Mouse (Mus musculus) cerebellum, postnatal 25 days (tissue): Measurements from ENCODE around the gene Ctc1.

Source experiments
- DNase-seq, 2 experiments: peaks; one replicate each; pipeline ENCODE4 v3.0.0; 2021; ENCODE audit warnings: mixed read lengths in 2 of 2

Gene Ctc1

GRCm38 (mm10) chr11:69071262-69071661 lies 55.6 kb downstream of the Ctc1 start:
- no peak for DNase-seq

- no peak for DNase-seq
Measured at GRCm38 (mm10) chr11:69072234-69072633, 56.5 kb downstream of the Ctc1 start.

- DNase-seq, result peak in 1 of 2 experiments; percentile 46
Measured at GRCm38 (mm10) chr11:69072666-69073064, 57.0 kb downstream of the Ctc1 start.

GRCm38 (mm10) chr11:69073065-69073888 lies 57.6 kb downstream of the Ctc1 start:
- DNase-seq, result peak; percentile 79 to 87

- no peak for DNase-seq
Measured at GRCm38 (mm10) chr11:69073951-69074775, 58.5 kb downstream of the Ctc1 start.

DNA sequence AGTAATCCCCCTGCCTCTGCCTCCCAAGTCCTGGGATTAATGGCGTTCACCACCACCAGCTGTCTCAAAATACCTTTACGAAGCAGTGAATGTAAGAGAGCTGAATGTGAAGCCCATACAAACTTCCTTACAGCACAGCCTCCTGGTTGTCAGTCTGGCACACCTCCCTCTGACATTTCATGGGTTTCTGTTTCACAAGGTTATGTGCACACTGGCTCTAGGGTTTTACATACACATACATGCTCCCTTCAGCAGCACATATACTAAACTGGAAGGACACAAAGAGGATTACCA lies 59.0 kb downstream of the Ctc1 start:
- no peak for DNase-seq

DNA sequence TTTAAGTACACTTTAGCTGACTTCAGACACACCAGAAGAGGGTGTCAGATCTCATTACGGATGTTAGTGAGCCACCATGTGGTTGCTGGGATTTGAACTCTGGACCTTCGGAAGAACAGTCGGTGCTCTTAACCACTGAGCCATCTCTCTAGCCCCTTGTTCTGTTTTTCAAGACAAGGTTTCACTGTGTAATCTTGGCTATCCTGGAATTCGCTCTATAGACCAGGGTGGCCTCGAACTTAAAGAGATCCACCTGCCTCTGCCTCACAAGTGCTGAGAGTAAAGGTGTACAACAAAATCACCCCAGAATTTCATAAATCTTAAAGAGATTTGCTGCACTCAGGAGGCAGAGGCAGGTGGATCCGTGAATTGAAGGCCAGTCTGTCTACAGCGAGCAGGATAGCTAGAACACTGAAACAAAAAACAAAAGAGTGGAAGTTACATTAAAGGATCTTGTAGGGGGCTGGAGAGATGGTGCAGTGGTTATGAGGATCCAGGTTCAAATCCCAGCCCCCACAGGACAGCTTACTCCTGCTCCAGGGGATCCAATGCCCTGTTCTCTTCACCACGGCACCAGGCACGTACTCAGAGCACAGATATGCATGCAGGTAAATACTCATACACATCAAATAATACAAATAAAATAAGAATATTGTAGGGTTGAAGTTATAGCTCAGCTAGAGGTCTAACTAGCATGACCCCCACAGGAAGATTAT lies 60.2 kb downstream of the Ctc1 start:
- no peak for DNase-seq

DNA sequence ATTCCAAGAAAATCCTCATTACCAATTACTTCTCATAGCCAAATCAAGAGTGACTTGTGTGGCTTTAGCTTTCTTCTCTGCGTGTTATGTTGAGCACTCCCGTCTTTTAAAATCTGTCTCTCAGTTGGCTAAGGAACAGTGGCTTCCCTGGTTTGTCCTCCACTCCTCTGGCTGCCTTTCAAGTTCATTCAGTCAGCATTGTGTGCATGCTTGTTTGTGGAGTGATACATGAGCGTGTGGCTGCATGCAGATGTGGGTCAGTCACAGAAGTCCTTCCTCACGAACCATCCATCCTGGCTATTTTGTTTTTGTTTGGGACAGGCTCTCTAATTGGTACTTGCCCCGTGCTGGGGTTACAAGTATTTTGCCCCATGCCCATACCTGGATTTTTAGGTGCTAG lies 60.9 kb downstream of the Ctc1 start:
- no peak for DNase-seq

DNA sequence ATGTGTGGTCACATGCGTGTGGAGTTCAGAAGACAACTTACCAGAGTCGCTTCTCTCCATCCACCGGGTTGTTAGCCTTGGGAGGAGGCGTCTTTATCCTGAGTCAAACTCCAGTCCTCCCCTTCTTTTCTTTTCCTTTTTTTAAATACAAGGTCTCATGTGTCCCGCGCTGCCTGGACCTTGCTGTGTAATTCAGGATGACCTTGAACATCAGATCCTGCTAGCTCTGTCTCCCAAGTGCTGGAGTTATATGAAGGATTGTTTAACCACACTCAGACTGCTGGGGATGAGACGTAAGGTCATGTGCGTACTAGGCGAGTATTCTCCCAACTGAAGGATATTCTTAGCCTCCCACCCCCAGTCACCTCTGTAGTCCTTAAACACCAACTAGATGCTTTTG lies 61.6 kb downstream of the Ctc1 start:
- DNase-seq, result no peak

DNA sequence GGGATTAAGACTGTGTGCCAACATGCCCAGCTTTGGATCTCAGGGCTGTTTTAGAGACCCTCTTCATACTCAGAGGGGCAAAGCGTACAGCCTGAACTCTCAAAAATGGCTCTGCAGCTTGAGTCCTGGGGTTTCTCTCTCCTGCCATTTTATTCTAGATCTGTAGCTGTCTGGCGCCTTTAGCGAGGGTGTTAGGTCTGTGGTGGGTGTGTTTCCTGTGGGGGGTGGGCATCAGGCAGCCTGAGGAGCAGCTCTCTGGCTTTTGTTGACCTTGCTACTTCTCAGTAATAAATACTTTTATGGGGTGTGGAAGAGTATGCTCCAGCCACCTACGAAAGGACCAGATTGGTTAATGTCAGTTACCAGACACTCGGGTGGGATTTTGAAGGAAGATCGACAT lies 62.3 kb downstream of the Ctc1 start:
- DNase-seq, result no peak

GRCm38 (mm10) chr11:69078805-69079438 lies 63.2 kb downstream of the Ctc1 start:
- no peak for DNase-seq

- DNase-seq, result peak in 1 of 2 experiments; percentile 3
Measured at GRCm38 (mm10) chr11:69080102-69080854, 64.6 kb downstream of the Ctc1 start.

GRCm38 (mm10) chr11:69080855-69081222 lies 65.1 kb downstream of the Ctc1 start:
- no peak for DNase-seq

- peak in 1 of 2 experiments; percentile 4 for DNase-seq
Measured at GRCm38 (mm10) chr11:69081613-69082012, 65.9 kb downstream of the Ctc1 start.

GRCm38 (mm10) chr11:69085608-69086007 lies 69.9 kb downstream of the Ctc1 start:
- DNase-seq, result peak in 1 of 2 experiments; percentile 3
